Mouse (Mus musculus) liver, postnatal 0 days (tissue): ENCODE data around the gene Dmbt1.
A peak's percentile ranks its signal among the peaks of the same experiment; 100 is the strongest.

ENCODE experiments used
- CTCF ChIP-seq: sonication (generic); IDR thresholded peaks from 2 replicates; pipeline ENCODE4 v1.5.1; 2016; ENCODE audit warnings: antibody characterized with exemption, low read depth
- EP300 ChIP-seq: IDR thresholded peaks from 2 replicates; pipeline ENCODE4 v1.6.1; 2016; ENCODE audit warnings: antibody characterized with exemption, low read depth, mild to moderate bottlenecking

- peak; percentile 72 for TF ChIP-seq CTCF
- TF ChIP-seq EP300 = no peak
Measured at GRCm38 (mm10) chr7:131112486-131112885, 80.6 kb downstream of the Dmbt1 start.
